Mouse (Mus musculus): ENCODE results near the gene Hacd2. TPM values are rescaled to one million over a fixed set of nuclear protein-coding genes. Genes with fewer than 3 reads are reported as not detected.

The Hacd2 gene
- polyA plus RNA-seq (2012; fragmentation: generic; extraction: Trizol), result 36.1 TPM

DNA sequence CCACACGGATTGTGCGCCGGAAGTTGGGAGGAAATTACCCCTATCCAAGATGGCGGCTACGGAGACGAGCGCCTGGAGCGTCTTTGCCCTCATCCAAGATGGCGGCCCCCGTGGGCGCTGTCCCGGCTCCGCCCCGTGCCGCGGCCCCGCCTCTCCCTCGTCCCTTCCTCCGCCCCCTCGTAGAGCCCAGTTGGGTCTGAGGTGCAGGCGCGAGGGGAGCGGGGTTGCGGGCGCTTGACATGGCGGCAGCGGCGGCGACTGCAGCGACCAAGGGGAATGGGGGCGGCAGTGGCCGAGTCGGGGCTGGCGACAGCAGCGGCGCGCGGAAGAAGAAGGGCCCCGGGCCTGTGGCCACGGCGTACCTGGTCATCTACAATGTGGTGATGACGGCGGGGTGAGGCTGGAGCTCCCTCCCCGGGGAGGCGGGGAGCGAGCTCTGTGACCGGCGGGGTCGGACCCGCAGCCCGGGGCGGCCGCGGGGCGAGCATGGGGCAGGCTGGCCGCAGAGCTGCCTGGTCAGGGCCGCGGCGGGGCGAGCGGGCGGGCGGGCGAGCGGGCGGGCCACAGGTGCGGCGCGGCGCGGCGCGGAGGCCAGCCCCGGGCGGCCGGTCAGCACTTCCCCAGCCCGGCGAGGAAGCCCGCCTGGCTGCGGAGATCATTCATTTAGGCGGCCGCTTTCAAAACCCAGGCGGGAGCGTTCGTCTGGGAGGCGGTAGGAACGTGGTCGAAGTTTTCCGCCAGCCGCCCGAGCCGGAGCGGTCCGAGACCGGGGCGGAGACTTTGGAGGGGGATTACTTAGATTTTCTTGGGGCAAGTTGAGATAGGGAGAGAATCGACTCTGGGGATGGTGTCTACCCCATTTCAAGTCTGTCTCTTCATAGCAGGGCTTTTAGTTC lies at the start of gene Hacd2:
Gene Hacd2 (plus strand): TSS at position 187 of the 896 bp plus-strand sequence.
- Histone ChIP-seq H3K4me3 (peak within 1 kb of the TSS; percentile 37), H3ac (ENCODE audit: control insufficient read depth, insufficient read length) (peak within 1 kb of the TSS; percentile 20), H3K4me2 (ENCODE audit: low read depth) (peak within 1 kb of the TSS; percentile 85), H3K36me3 (ENCODE audit: control insufficient read depth, insufficient read depth) (no peaks in the 10 kb centered on the region), H3K27me3 (ENCODE audit: control insufficient read depth, insufficient read depth, insufficient read length) (no peaks in the 10 kb centered on the region), H3K79me2 (ENCODE audit: control insufficient read depth, insufficient read depth) (peaks cover 8% of the 10 kb centered on the region)
- TF ChIP-seq POLR2A (IDR thresholded peaks at IDR 0.05; ENCODE audit: insufficient read length, low read depth) (peak; percentile 92), MAX (IDR thresholded peaks at IDR 0.05; ENCODE audit: low read depth) (no peak), MYOG (IDR thresholded peaks at IDR 0.05; ENCODE audit: control insufficient read depth in 1 of 3, insufficient read depth in 1 of 3, insufficient read length in 2 of 3, low read depth in 2 of 3) (peak in 1 of 3 experiments; percentile 13), POLR2AphosphoS2 (IDR thresholded peaks at IDR 0.05; ENCODE audit: insufficient read length, low read depth) (peak; percentile 79), TCF3 (IDR thresholded peaks at IDR 0.05; ENCODE audit: insufficient read length, low read depth) (no peak)

DNA sequence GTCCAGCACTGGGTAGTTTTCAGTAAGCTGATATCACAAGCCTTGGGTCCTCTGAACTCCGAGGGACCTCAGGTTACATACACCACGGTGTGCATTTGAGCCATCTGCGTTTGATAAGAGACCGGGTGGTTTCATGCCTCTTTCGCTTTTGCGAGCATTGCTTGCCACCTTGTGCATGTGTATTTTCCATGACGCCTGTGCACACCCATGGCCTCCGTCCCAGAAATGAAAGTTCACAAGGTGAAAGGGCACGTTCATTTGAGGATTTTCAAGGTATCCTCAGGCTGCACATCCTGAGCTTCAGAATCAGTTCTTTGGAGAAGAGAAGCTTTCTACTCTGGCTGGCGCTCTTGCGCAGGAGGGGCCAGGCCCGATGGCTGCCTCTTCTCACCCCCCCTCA lies 49.8 kb upstream of the Hacd2 start:
- Histone ChIP-seq H3ac (ENCODE audit: control insufficient read depth, insufficient read length) (no peak overlapping the region), H3K27me3 (ENCODE audit: control insufficient read depth, insufficient read depth, insufficient read length) (peaks cover 22% of the 10 kb centered on the region), H3K36me3 (ENCODE audit: control insufficient read depth, insufficient read depth) (no peaks in the 10 kb centered on the region), H3K79me2 (ENCODE audit: control insufficient read depth, insufficient read depth) (no peaks in the 10 kb centered on the region), H3K4me3 (no peak overlapping the region), H3K4me2 (ENCODE audit: low read depth) (no peak overlapping the region)
- TF ChIP-seq MYOG (IDR thresholded peaks at IDR 0.05; ENCODE audit: control insufficient read depth in 1 of 3, insufficient read depth in 1 of 3, insufficient read length in 2 of 3, low read depth in 2 of 3) (no peak), REST (IDR thresholded peaks at IDR 0.05; ENCODE audit: insufficient read depth, insufficient read length) (no peak)

DNA sequence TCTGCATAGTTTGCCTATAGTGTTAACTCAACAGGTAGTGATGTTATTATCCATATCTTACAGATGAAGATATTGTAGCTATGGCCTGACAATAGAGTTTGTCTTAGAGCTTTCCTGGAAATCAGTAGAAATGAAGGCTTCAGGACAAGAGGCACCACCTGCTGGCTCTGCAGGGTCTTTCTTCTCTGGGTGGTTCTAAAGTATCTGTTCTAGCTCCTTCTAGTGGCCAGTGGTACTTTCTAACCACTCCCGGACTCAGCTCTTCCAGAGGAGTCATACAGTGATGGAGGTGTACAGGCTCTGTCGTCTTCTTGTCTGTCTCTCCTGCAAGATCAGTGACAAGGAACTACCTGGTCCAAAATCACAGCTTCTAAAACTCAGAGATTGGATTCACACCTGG lies 46.7 kb upstream of the Hacd2 start:
- no peaks in the 10 kb centered on the region for H3K36me3 ChIP-seq (ENCODE audit: control insufficient read depth, insufficient read depth)
- TF ChIP-seq TCF12 (IDR thresholded peaks at IDR 0.05; ENCODE audit: insufficient read depth, poor library complexity, severe bottlenecking) (no peak), MYOG (IDR thresholded peaks at IDR 0.05; ENCODE audit: control insufficient read depth in 1 of 3, insufficient read depth in 1 of 3, insufficient read length in 2 of 3, low read depth in 2 of 3) (no peak), MYOD1 (IDR thresholded peaks at IDR 0.05; ENCODE audit: control insufficient read depth in 1 of 3, insufficient read length in 2 of 3, low read depth in 2 of 3) (no peak), USF1 (IDR thresholded peaks at IDR 0.05; ENCODE audit: low read depth) (no peak)
- H3K27me3 ChIP-seq (ENCODE audit: control insufficient read depth, insufficient read depth, insufficient read length), result peaks cover 17% of the 10 kb centered on the region
- no peak overlapping the region for H3K4me2 ChIP-seq (ENCODE audit: low read depth)
- no peak overlapping the region for H3K4me3 ChIP-seq
- no peak overlapping the region for H3ac ChIP-seq (ENCODE audit: control insufficient read depth, insufficient read length)
- H3K79me2 ChIP-seq (ENCODE audit: control insufficient read depth, insufficient read depth), result no peaks in the 10 kb centered on the region

DNA sequence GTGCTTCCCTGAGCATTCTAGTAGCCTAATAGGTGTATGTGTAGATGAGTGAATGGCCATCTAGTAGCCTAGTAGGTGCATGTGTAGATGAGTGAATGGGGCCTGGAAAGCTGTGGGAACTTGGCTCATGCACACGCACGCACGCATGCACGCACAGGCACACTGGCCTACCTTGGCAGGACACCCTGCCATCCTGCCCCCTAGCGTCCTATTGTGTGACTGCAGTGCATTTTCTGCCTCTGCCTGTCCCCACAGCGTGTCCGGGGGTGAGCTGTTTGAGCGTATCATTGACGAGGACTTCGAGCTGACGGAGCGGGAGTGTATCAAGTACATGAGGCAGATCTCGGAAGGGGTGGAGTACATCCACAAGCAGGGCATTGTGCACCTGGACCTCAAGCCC lies 45.6 kb upstream of the Hacd2 start:
- Histone ChIP-seq H3K36me3 (ENCODE audit: control insufficient read depth, insufficient read depth) (no peaks in the 10 kb centered on the region), H3K4me3 (no peak overlapping the region), H3K27me3 (ENCODE audit: control insufficient read depth, insufficient read depth, insufficient read length) (peaks cover 13% of the 10 kb centered on the region), H3ac (ENCODE audit: control insufficient read depth, insufficient read length) (no peak overlapping the region), H3K4me2 (ENCODE audit: low read depth) (no peak overlapping the region), H3K79me2 (ENCODE audit: control insufficient read depth, insufficient read depth) (no peaks in the 10 kb centered on the region)
- no peak for TF ChIP-seq MYOG (IDR thresholded peaks at IDR 0.05; ENCODE audit: control insufficient read depth in 1 of 3, insufficient read depth in 1 of 3, insufficient read length in 2 of 3, low read depth in 2 of 3)
- no peak for TF ChIP-seq TCF3 (IDR thresholded peaks at IDR 0.05; ENCODE audit: insufficient read length, low read depth)
- TF ChIP-seq POLR2AphosphoS2 (IDR thresholded peaks at IDR 0.05; ENCODE audit: insufficient read length, low read depth), result no peak
- TF ChIP-seq REST (IDR thresholded peaks at IDR 0.05; ENCODE audit: insufficient read depth, insufficient read length), result no peak
- no peak for TF ChIP-seq MYOD1 (IDR thresholded peaks at IDR 0.05; ENCODE audit: control insufficient read depth in 1 of 3, insufficient read length in 2 of 3, low read depth in 2 of 3)
- TF ChIP-seq E2F4 (IDR thresholded peaks at IDR 0.05; ENCODE audit: insufficient read depth), result no peak

DNA sequence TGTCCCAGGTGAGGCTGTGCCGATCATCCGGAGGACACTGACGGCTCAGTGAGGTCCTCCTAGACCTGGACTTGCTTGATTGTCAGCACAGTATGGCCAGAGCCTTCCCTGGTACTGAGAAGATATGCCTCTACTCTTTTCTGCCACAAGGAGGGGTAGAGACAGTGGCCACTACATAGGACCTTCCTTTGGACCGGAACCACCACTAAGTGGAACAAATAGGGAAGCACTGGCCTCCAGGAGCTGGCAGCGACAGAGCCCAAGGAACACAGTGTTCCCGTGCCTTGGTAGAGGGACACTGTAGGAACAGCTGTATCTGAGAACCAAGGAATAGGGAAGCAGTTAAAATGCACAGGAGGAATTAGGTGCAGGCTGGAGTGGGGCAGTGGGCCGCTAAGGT lies 44.2 kb upstream of the Hacd2 start:
- H3K4me2 ChIP-seq (ENCODE audit: low read depth), result no peak overlapping the region
- no peaks in the 10 kb centered on the region for H3K79me2 ChIP-seq (ENCODE audit: control insufficient read depth, insufficient read depth)
- H3K4me3 ChIP-seq, result no peak overlapping the region
- peaks cover 20% of the 10 kb centered on the region for H3K27me3 ChIP-seq (ENCODE audit: control insufficient read depth, insufficient read depth, insufficient read length)
- H3ac ChIP-seq (ENCODE audit: control insufficient read depth, insufficient read length), result no peak overlapping the region
- H3K36me3 ChIP-seq (ENCODE audit: control insufficient read depth, insufficient read depth), result no peaks in the 10 kb centered on the region
- no peak for TF ChIP-seq POLR2A (IDR thresholded peaks at IDR 0.05; ENCODE audit: insufficient read length, low read depth)
- no peak for TF ChIP-seq E2F4 (IDR thresholded peaks at IDR 0.05; ENCODE audit: insufficient read depth)
- TF ChIP-seq SRF (IDR thresholded peaks at IDR 0.05; ENCODE audit: control insufficient read depth, insufficient read length, low read depth), result no peak
- TF ChIP-seq MAX (IDR thresholded peaks at IDR 0.05; ENCODE audit: low read depth), result no peak
- TF ChIP-seq TCF3 (IDR thresholded peaks at IDR 0.05; ENCODE audit: insufficient read length, low read depth), result no peak
- TF ChIP-seq REST (IDR thresholded peaks at IDR 0.05; ENCODE audit: insufficient read depth, insufficient read length), result no peak
- no peak for TF ChIP-seq POLR2AphosphoS2 (IDR thresholded peaks at IDR 0.05; ENCODE audit: insufficient read length, low read depth)
- no peak for TF ChIP-seq TCF12 (IDR thresholded peaks at IDR 0.05; ENCODE audit: insufficient read depth, poor library complexity, severe bottlenecking)
- no peak for TF ChIP-seq USF1 (IDR thresholded peaks at IDR 0.05; ENCODE audit: low read depth)
- no peak for TF ChIP-seq MYOD1 (IDR thresholded peaks at IDR 0.05; ENCODE audit: control insufficient read depth in 1 of 3, insufficient read length in 2 of 3, low read depth in 2 of 3)
- TF ChIP-seq CEBPB (IDR thresholded peaks at IDR 0.05; ENCODE audit: insufficient read depth, poor library complexity, severe bottlenecking), result no peak
- no peak for TF ChIP-seq MYOG (IDR thresholded peaks at IDR 0.05; ENCODE audit: control insufficient read depth in 1 of 3, insufficient read depth in 1 of 3, insufficient read length in 2 of 3, low read depth in 2 of 3)
